Mouse (Mus musculus): ENCODE results near the gene Slc18b1. TPM values are rescaled to one million over a fixed set of nuclear protein-coding genes. Genes with fewer than 3 reads are reported as not detected.
A peak's percentile ranks its signal among the peaks of the same experiment; 100 is the strongest.

Slc18b1 gene
- polyA plus RNA-seq (2015; fragmentation: Nextera tagmentation; extraction: Ambion mirVana): 15.4 and 18.3 TPM in 2 replicates

DNA sequence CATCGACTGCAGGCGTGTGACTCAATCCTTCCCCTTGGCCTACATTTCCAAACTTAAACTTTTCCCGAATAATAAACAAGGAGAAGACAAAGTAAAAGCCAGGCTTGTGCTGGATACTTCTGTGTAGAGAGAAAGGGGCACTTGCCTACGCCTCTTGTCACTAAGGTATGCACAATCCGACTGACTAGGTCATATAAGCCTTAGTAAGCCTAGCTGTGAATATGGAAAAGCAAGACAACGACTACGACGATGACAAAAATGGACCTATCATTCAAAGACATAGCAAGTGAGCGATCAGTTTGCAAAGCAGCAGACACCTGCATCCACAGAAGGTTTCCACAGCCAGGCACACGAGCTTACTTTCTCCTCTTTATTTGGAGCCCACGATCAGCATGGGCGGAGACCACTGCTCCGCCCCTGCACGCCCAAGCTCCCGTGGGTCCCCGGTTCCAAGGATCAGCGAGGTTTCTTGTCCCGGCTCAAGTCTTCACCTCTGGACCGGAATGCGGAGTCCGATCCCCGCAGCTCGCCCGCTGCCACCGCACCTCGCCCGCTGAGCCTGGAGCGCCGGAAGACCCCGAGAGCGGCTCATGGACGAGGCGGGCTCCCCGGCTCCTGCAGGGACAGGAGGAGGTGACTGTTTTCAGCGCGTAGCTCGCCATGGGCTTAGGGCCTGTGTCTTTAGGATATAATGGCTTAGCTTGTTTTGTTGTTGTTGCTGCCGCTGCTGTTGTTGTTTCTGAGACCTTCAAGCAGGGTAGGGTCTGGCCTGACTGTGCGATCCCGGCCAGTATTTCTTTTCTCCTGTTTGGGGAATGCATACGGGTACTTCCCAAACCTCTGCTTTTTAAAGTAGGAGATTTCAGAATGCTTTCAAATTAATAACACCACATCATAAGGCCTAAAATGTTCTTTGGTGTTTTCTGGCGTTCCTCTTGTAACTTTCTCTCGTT is at the start of gene Slc18b1:
Gene Slc18b1, plus strand, starts transcription at position 436 of the 953 bp plus-strand sequence.
- H3K27ac ChIP-seq (ENCODE audit: low read length): peak within 1 kb of the TSS; percentile 68
- H3K27me3 ChIP-seq (ENCODE audit: control insufficient read depth, insufficient read depth, low read length): no peaks in the 10 kb centered on the region
- H3K4me2 ChIP-seq (ENCODE audit: low read depth, low read length): peak within 1 kb of the TSS; percentile 63
- H3K9me3 ChIP-seq (replicated peaks; ENCODE audit: control insufficient read depth, low read length): no peaks in the 10 kb centered on the region
- 4% methylated on average over 43 of the region's 43 CpGs for WGBS
- H3K4me3 ChIP-seq (replicated peaks; ENCODE audit: low read length): peak within 1 kb of the TSS; percentile 75
- peak within 1 kb of the TSS; percentile 86 for H3K9ac ChIP-seq (ENCODE audit: low read length)
- H3K36me3 ChIP-seq (ENCODE audit: control insufficient read depth, insufficient read depth, low read length): peaks cover 6% of the 10 kb centered on the region; the same call in 1 of the 2 replicates
- ATAC-seq (ENCODE audit: insufficient read depth, low FRiP score): no peak
- peaks cover 13% of the 10 kb centered on the region; the same call in 1 of the 2 replicates for H3K4me1 ChIP-seq (ENCODE audit: control insufficient read depth, insufficient read depth, low read length)

DNA sequence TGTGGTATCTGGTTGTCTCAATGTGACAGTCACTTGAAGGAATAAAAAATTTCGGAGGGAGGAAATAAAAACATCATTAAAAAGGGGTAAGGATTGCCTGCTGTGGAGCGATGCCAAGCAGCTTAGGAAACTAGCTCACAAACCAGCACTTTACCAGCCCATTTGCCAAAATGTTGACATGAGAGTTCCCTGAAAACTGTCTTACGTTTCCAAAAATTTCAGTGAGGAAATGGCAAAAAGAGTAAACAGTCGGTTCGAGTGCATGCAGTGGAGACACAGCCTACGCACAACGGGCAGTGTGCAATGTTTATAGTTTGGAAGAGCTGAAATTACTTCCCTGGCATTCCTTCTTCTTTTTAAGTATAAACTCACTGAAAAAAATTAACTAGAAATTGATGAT is 42.6 kb upstream of the Slc18b1 start:
- no peak overlapping the region; the same call in 1 of the 2 replicates for H3K27ac ChIP-seq (ENCODE audit: low read length)
- H3K4me2 ChIP-seq (ENCODE audit: low read depth, low read length): no peak overlapping the region
- H3K9me3 ChIP-seq (replicated peaks; ENCODE audit: control insufficient read depth, low read length): no peaks in the 10 kb centered on the region
- no peaks in the 10 kb centered on the region for H3K36me3 ChIP-seq (ENCODE audit: control insufficient read depth, insufficient read depth, low read length)
- H3K27me3 ChIP-seq (ENCODE audit: control insufficient read depth, insufficient read depth, low read length): no peaks in the 10 kb centered on the region
- H3K4me1 ChIP-seq (ENCODE audit: control insufficient read depth, insufficient read depth, low read length): no peaks in the 10 kb centered on the region
- WGBS: 41% methylated on average over 7 of the region's 7 CpGs
- H3K4me3 ChIP-seq (replicated peaks; ENCODE audit: low read length): no peak overlapping the region
- H3K9ac ChIP-seq (ENCODE audit: low read length): no peak overlapping the region
- ATAC-seq (ENCODE audit: insufficient read depth, low FRiP score): no peak

DNA sequence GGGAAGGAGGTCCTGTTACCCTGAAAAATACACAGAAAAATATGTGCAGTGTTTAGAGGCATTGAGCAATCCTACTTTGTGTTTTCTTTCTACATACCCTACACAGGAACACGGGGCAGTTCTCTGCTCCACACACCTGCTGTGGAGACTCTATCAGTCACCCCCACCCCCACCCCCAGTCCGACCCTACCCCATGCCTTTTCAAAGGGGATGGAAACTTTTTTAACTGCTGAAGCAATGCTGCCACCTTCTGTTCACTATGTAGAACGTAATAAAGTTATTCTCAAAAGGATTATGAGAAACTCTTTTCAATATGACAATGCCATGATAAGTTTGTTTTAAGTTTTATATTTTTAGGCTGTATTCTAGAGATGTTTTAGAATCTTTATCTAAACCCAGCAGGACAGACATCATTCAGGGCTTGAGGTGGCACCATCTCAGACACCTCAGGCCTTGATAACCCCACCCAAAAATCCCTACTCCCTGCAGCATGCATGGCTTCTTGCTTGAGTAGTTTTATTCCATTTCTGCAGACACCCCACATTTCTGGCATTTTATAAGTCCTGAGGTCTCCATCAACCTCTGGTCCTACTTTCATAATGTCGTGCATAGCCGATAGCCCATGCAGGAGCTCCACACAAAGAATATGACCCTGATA is 19.4 kb upstream of the Slc18b1 start:
- Histone ChIP-seq H3K4me1 (ENCODE audit: control insufficient read depth, insufficient read depth, low read length) (no peaks in the 10 kb centered on the region), H3K9me3 (replicated peaks; ENCODE audit: control insufficient read depth, low read length) (no peaks in the 10 kb centered on the region), H3K9ac (ENCODE audit: low read length) (no peak overlapping the region), H3K4me3 (replicated peaks; ENCODE audit: low read length) (no peak overlapping the region), H3K4me2 (ENCODE audit: low read depth, low read length) (no peak overlapping the region), H3K36me3 (ENCODE audit: control insufficient read depth, insufficient read depth, low read length) (no peaks in the 10 kb centered on the region), H3K27ac (ENCODE audit: low read length) (no peak overlapping the region), H3K27me3 (ENCODE audit: control insufficient read depth, insufficient read depth, low read length) (no peaks in the 10 kb centered on the region)
- no peak for ATAC-seq (ENCODE audit: insufficient read depth, low FRiP score)
- 32% methylated on average over 5 of the region's 5 CpGs for WGBS

DNA sequence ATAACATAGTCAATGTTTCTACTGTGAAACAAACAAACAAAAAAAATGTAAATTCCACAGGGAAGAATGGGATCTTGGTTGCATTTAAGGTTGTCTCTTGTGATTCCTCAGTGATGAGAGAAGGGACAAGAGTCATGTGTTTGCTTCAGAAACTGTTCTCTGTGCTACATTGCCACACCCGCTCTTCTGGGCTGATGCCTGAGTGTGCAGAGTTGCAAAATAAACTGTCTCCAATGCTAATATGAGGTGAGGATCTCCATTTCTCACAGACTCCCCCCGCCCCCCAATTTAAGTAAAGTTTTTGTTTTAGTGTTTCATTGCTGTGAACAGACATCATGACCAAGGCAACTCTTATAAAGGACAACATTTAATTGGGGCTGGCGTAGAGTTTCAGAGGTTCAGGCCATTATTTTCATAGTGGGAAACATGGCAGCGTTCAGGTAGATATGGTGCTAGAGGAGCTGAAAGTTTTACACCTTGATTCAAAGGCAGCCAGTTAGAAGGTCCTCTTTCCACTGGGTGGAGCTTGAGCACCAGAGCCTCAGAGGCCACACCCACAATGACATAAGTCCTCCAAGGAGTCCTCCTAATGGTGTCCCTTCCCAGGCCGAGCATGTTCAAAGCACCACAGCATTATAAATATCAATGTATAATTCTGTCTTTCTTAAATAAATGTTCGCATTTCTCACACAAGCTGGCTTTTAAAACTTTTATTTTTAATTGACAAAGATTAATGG is 16.1 kb upstream of the Slc18b1 start:
- Histone ChIP-seq H3K4me1 (ENCODE audit: control insufficient read depth, insufficient read depth, low read length) (peaks cover 17% of the 10 kb centered on the region), H3K4me3 (replicated peaks; ENCODE audit: low read length) (no peak overlapping the region), H3K27ac (ENCODE audit: low read length) (no peak overlapping the region), H3K36me3 (ENCODE audit: control insufficient read depth, insufficient read depth, low read length) (peaks cover 22% of the 10 kb centered on the region), H3K9me3 (replicated peaks; ENCODE audit: control insufficient read depth, low read length) (no peaks in the 10 kb centered on the region), H3K27me3 (ENCODE audit: control insufficient read depth, insufficient read depth, low read length) (no peaks in the 10 kb centered on the region), H3K9ac (ENCODE audit: low read length) (no peak overlapping the region), H3K4me2 (ENCODE audit: low read depth, low read length) (no peak overlapping the region)
- ATAC-seq (ENCODE audit: insufficient read depth, low FRiP score): peak; percentile 48; the same call in 1 of the 2 replicates
- 80% methylated on average over 6 of the region's 6 CpGs for WGBS

DNA sequence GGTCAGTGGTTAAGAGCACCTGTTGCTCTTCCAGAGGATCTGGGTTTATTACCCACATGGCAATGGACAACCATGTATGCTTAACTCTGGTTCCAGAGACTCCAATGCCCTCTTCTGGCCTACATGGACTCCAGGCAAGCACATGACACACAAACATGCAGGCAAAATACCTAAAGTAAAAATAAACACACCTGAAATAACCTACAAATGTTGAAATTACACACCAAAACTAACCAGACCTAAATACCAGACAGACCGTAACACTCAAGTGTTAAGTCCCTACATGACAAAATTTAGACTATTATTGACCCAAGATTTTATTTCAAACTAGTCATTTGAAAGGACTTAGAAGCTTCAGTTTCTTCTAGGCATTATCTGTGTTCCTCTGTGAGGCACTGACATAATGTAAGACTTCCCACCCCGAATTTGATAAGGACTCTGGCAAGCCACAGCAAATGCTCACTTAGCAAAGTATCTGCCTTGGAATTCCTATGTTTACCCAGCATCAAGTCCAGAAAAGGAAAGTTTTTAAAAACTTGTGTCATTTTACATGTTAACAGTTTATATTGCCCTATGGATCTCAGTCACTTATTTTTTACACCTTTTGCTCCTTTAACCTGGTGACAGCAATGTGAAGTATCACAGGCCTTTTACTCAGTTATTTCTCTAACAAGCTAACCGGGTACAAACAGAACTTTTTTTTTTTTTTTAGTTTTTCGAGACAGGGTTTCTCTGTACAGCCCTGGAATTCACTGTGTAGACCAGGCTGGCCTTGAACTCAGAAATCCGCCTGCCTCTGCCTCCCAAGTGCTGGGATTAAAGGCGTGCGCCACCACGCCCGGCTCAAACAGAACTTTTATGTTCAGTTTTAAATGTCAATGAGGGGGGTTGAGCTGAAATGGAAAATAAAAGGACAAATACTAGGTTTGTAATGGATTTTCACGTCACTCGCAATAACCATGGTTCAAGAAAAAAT is 14.7 kb upstream of the Slc18b1 start:
- Histone ChIP-seq H3K27ac (ENCODE audit: low read length) (no peak overlapping the region), H3K36me3 (ENCODE audit: control insufficient read depth, insufficient read depth, low read length) (peaks cover 27% of the 10 kb centered on the region), H3K4me3 (replicated peaks; ENCODE audit: low read length) (no peak overlapping the region), H3K9ac (ENCODE audit: low read length) (no peak overlapping the region), H3K4me1 (ENCODE audit: control insufficient read depth, insufficient read depth, low read length) (peaks cover 19% of the 10 kb centered on the region), H3K4me2 (ENCODE audit: low read depth, low read length) (no peak overlapping the region), H3K27me3 (ENCODE audit: control insufficient read depth, insufficient read depth, low read length) (no peaks in the 10 kb centered on the region), H3K9me3 (replicated peaks; ENCODE audit: control insufficient read depth, low read length) (no peaks in the 10 kb centered on the region)
- WGBS: 73% methylated on average over 11 of the region's 11 CpGs
- ATAC-seq (ENCODE audit: insufficient read depth, low FRiP score): no peak

DNA sequence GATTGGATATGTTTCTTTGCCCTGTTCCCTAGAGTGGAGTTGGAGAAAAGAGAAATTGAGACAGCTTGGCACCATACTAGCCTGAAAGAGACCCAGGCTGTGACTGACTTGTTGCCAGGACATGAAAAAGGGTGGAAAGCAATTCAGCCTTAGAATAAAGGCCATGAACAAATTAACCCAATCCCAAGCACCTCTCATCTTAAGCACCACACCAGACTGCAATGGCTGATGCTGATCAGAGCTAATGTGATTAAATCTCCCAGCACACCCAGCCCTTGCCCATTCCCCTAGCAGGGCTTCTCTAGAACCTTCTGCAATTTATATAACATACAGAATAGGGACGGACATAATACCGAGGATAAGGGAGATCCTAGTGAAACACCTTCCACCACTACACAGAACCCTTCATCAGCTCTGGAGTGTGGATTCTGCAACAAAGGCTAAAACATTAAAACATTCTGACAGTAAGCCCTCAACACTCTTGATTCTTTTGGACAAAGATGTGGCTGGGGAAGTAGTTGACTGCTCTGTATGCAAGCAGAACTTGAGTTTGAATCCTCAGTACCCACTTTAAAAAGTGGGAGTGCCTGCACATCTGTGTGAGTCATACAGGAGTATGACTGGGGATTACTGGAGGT is 13.8 kb upstream of the Slc18b1 start:
- 30% methylated on average over 2 of the region's 2 CpGs for WGBS

DNA sequence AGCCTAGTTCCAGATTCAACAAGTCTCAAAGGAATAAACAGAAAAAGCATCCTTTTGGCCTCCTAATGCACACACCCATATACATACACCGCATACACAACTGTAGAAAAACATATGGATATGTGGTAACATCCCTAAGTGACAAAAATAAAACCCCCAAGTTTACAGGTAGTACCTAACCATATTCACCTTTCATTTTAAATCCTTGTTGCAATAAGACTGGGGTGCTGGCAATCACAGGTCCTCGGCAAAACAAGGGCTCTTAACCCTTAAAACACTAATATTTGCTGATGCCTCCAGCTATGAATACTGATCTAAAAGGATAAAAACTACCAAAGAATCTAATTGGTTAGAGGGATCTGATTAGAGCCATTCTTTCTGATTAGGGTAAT is 13.3 kb upstream of the Slc18b1 start:
- 25% methylated on average over 2 of the region's 2 CpGs for WGBS
- no peak overlapping the region for H3K4me3 ChIP-seq (replicated peaks; ENCODE audit: low read length)
- no peak overlapping the region for H3K27ac ChIP-seq (ENCODE audit: low read length)
- H3K4me1 ChIP-seq (ENCODE audit: control insufficient read depth, insufficient read depth, low read length): peaks cover 23% of the 10 kb centered on the region
- H3K4me2 ChIP-seq (ENCODE audit: low read depth, low read length): no peak overlapping the region
- H3K27me3 ChIP-seq (ENCODE audit: control insufficient read depth, insufficient read depth, low read length): no peaks in the 10 kb centered on the region
- H3K9me3 ChIP-seq (replicated peaks; ENCODE audit: control insufficient read depth, low read length): no peaks in the 10 kb centered on the region
- ATAC-seq (ENCODE audit: insufficient read depth, low FRiP score): no peak
- H3K9ac ChIP-seq (ENCODE audit: low read length): no peak overlapping the region
- H3K36me3 ChIP-seq (ENCODE audit: control insufficient read depth, insufficient read depth, low read length): peaks cover 27% of the 10 kb centered on the region

More for the DNA sequence above, 13.8 kb upstream of the Slc18b1 start:
- Histone ChIP-seq H3K9me3 (replicated peaks; ENCODE audit: control insufficient read depth, low read length) (no peaks in the 10 kb centered on the region), H3K27me3 (ENCODE audit: control insufficient read depth, insufficient read depth, low read length) (no peaks in the 10 kb centered on the region), H3K27ac (ENCODE audit: low read length) (no peak overlapping the region), H3K9ac (ENCODE audit: low read length) (no peak overlapping the region), H3K4me2 (ENCODE audit: low read depth, low read length) (no peak overlapping the region), H3K4me1 (ENCODE audit: control insufficient read depth, insufficient read depth, low read length) (peaks cover 19% of the 10 kb centered on the region), H3K4me3 (replicated peaks; ENCODE audit: low read length) (no peak overlapping the region), H3K36me3 (ENCODE audit: control insufficient read depth, insufficient read depth, low read length) (peaks cover 27% of the 10 kb centered on the region)
- no peak for ATAC-seq (ENCODE audit: insufficient read depth, low FRiP score)

DNA sequence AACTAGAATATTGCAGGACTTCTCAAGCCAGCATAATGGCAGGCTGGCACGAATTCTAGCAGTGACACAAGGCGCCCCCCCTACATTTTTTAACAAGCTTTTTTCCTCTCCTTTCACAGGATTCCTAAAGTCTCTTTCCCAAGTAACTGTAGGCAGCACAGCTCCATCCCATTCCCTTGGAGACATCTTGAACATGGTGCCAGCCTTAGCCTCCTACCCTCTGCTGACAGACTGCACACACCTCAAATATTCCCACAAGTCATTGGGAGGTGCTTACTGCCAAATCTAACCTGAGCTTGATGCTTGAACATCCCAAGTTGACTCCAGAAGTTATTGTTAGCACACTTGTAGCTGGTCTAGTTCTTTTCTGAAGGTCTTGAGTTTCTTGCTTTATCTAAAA is 12.7 kb upstream of the Slc18b1 start:
- no peaks in the 10 kb centered on the region for H3K9me3 ChIP-seq (replicated peaks; ENCODE audit: control insufficient read depth, low read length)
- ATAC-seq (ENCODE audit: insufficient read depth, low FRiP score): no peak
- H3K9ac ChIP-seq (ENCODE audit: low read length): no peak overlapping the region
- 0 out of 2 replicates have a peak overlapping the region, but pooled peaks have one; percentile 5 for H3K4me2 ChIP-seq (ENCODE audit: low read depth, low read length)
- H3K4me1 ChIP-seq (ENCODE audit: control insufficient read depth, insufficient read depth, low read length): peaks cover 28% of the 10 kb centered on the region
- H3K4me3 ChIP-seq (replicated peaks; ENCODE audit: low read length): no peak overlapping the region
- 55% methylated on average over 2 of the region's 2 CpGs for WGBS
- H3K27me3 ChIP-seq (ENCODE audit: control insufficient read depth, insufficient read depth, low read length): no peaks in the 10 kb centered on the region
- no peak overlapping the region for H3K27ac ChIP-seq (ENCODE audit: low read length)
- peaks cover 27% of the 10 kb centered on the region for H3K36me3 ChIP-seq (ENCODE audit: control insufficient read depth, insufficient read depth, low read length)

Data from stomach, embryonic 16.5 days (tissue).